Mouse (Mus musculus): ENCODE data around the gene Atp6v0c. TPM values are rescaled to one million over a fixed set of nuclear protein-coding genes. Genes with fewer than 3 reads are reported as not detected.

The Atp6v0c gene
- polyA plus RNA-seq, 1 experiment = 65.8 TPM

DNA sequence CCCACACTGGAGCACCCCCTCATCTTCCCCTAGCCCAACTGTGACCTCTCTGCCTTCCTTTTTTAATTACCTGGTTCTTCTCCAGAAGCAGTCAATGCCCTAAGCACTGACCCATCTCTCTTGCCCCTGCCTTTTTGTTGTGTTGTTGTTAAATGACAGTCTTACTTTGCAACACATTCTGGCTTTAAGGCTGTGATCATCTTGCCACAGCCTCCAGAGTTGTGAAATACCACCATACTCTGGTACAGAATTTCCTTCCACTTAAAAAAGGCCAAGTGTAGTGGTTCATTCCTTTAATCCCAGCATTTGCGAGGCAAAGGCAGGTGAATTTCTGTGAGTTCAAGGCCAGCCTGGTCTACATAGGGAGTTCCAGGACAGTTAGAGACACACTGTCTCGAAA lies 21.4 kb upstream of the Atp6v0c start:
- Histone ChIP-seq H3K36me3 (ENCODE audit: control insufficient read depth) (peaks cover 90% of the 10 kb centered on the region), H3K27me3 (ENCODE audit: control insufficient read depth) (no peaks in the 10 kb centered on the region), H3K4me1 (ENCODE audit: control insufficient read depth) (peaks cover 58% of the 10 kb centered on the region), H3K9me3 (ENCODE audit: control insufficient read depth, low read length) (no peaks in the 10 kb centered on the region), H3K4me3 (replicated peaks) (no peak overlapping the region)
- TF ChIP-seq TAL1 (IDR thresholded peaks at IDR 0.05; ENCODE audit: low read length) (no peak), GATA1 (IDR thresholded peaks at IDR 0.05; ENCODE audit: low read length) (no peak)

DNA sequence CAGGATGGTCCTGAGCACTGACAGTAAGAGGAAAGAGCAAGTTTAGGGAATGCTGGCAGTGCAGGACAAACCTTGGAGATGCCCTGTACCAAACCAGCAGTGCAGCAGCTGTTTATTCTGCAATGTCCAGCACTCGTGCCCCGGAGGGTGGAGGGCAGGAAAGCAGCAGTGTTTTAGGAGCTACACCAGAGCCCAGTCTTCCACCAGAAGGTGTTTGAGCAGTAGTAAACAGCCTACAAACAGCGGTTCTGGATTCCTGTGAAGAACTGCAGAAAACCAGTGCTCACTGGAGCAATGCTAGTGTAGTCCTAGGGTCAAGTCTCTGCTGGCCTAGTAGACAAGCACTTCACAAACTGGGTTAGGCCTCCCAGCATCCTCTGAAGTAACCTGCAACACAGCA lies 4.8 kb upstream of the Atp6v0c start:
- Histone ChIP-seq H3K9me3 (ENCODE audit: control insufficient read depth, low read length) (no peaks in the 10 kb centered on the region), H3K36me3 (ENCODE audit: control insufficient read depth) (peaks cover 43% of the 10 kb centered on the region), H3K27me3 (ENCODE audit: control insufficient read depth) (no peaks in the 10 kb centered on the region), H3K4me1 (ENCODE audit: control insufficient read depth) (peaks cover 62% of the 10 kb centered on the region), H3K4me3 (replicated peaks) (no peak overlapping the region)
- TF ChIP-seq GATA1 (IDR thresholded peaks at IDR 0.05; ENCODE audit: low read length) = no peak
- no peak for TF ChIP-seq TAL1 (IDR thresholded peaks at IDR 0.05; ENCODE audit: low read length)

DNA sequence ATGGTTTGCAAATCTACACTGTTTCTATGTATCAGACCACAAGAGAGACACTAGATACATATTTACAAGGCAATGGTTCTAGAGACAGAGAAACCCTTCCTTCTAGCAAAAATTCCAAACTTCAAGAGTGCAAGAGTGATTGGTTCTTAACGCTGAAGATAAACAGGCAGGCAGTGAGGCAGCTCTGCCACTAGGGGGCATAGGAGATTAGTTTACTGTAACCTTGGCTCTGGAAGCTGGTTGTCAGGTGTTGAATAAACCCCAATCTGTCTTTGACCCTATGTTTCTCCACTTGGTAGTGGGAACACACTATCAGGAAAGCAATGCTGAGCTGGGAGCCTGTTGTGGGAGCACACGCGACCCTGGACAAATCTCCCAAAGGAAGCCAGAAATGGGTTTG lies 3.9 kb upstream of the Atp6v0c start:
- TF ChIP-seq TAL1 (IDR thresholded peaks at IDR 0.05; ENCODE audit: low read length) (no peak), GATA1 (IDR thresholded peaks at IDR 0.05; ENCODE audit: low read length) (no peak)
- Histone ChIP-seq H3K27me3 (ENCODE audit: control insufficient read depth) (no peaks in the 10 kb centered on the region), H3K9me3 (ENCODE audit: control insufficient read depth, low read length) (no peaks in the 10 kb centered on the region), H3K36me3 (ENCODE audit: control insufficient read depth) (peaks cover 39% of the 10 kb centered on the region), H3K4me3 (replicated peaks) (no peak overlapping the region), H3K4me1 (ENCODE audit: control insufficient read depth) (peaks cover 61% of the 10 kb centered on the region)

DNA sequence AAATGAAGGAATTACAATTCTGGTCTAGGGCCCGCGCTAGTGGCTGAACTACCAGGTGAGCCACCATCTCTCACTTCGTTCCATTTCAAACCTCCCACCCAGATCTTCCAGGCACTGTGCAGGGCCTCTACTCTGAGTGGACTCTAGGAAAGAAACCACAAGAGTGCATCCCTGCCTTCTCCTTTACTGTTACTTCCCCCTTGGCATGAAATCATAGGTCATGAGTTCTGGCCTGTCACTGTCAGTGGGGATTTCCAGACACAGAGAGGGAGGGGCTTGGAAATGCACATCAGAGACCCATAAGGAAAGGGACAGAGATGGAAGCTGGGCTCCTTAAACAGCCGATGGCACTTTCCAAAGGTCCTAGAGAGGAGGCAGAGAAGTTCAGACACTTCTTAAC lies 2.2 kb upstream of the Atp6v0c start:
- Histone ChIP-seq H3K27me3 (ENCODE audit: control insufficient read depth) (no peaks in the 10 kb centered on the region), H3K4me3 (replicated peaks) (no peak overlapping the region), H3K36me3 (ENCODE audit: control insufficient read depth) (peaks cover 42% of the 10 kb centered on the region), H3K4me1 (ENCODE audit: control insufficient read depth) (peaks cover 72% of the 10 kb centered on the region), H3K9me3 (ENCODE audit: control insufficient read depth, low read length) (no peaks in the 10 kb centered on the region)
- TF ChIP-seq GATA1 (IDR thresholded peaks at IDR 0.05; ENCODE audit: low read length) (no peak), TAL1 (IDR thresholded peaks at IDR 0.05; ENCODE audit: low read length) (no peak)

DNA sequence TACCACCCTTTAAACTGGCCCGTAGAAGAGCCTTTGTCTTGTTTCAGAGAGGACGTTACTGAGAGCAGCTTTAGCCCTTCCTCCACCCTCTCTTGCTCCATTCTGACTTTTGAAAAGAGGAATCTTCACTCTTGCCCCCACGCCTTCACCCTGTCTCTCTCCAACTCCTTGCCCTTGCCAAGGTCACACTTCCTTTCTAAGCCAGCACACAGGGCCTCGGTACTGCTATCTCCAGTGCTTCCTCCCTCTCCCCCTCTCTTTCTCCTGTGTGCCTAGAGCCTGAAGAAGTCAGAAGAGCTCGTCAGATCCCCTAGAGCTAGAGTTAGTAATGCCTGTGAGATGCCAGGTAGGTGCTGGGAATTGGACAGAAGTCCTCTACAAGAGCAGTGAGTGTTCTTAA lies 1.2 kb upstream of the Atp6v0c start:
- H3K4me1 ChIP-seq (ENCODE audit: control insufficient read depth) = peaks cover 70% of the 10 kb centered on the region
- H3K9me3 ChIP-seq (ENCODE audit: control insufficient read depth, low read length) = no peaks in the 10 kb centered on the region
- no peak for TF ChIP-seq TAL1 (IDR thresholded peaks at IDR 0.05; ENCODE audit: low read length)
- no peak for TF ChIP-seq GATA1 (IDR thresholded peaks at IDR 0.05; ENCODE audit: low read length)
- peaks cover 43% of the 10 kb centered on the region for H3K36me3 ChIP-seq (ENCODE audit: control insufficient read depth)
- peak overlapping the region; percentile 72 for H3K4me3 ChIP-seq (replicated peaks)
- no peaks in the 10 kb centered on the region for H3K27me3 ChIP-seq (ENCODE audit: control insufficient read depth)

DNA sequence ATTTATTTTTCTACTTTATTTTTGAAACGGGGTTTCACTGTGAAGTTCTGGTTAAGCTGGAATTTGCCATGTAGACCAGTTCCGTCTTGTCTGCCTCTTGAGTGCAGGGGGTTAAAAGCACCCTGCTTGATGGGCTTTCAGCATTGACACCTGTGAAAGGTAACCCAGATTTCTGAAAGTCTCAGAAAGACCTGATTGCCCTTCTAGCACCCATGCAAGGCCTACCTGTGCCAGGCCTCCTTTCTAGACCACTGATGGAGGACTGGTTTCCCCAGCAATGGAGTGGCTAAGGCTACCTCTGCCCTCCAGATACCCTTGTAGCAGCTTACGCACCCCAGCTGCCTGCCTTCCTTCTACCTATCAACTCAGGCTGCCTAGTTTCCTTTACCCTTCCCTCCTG lies 623 bp upstream of the Atp6v0c start:
- Histone ChIP-seq H3K4me1 (ENCODE audit: control insufficient read depth) (peaks cover 75% of the 10 kb centered on the region), H3K4me3 (replicated peaks) (peak overlapping the region; percentile 72), H3K27me3 (ENCODE audit: control insufficient read depth) (no peaks in the 10 kb centered on the region), H3K9me3 (ENCODE audit: control insufficient read depth, low read length) (no peaks in the 10 kb centered on the region), H3K36me3 (ENCODE audit: control insufficient read depth) (peaks cover 45% of the 10 kb centered on the region)
- TF ChIP-seq GATA1 (IDR thresholded peaks at IDR 0.05; ENCODE audit: low read length) = no peak
- TF ChIP-seq TAL1 (IDR thresholded peaks at IDR 0.05; ENCODE audit: low read length) = no peak

DNA sequence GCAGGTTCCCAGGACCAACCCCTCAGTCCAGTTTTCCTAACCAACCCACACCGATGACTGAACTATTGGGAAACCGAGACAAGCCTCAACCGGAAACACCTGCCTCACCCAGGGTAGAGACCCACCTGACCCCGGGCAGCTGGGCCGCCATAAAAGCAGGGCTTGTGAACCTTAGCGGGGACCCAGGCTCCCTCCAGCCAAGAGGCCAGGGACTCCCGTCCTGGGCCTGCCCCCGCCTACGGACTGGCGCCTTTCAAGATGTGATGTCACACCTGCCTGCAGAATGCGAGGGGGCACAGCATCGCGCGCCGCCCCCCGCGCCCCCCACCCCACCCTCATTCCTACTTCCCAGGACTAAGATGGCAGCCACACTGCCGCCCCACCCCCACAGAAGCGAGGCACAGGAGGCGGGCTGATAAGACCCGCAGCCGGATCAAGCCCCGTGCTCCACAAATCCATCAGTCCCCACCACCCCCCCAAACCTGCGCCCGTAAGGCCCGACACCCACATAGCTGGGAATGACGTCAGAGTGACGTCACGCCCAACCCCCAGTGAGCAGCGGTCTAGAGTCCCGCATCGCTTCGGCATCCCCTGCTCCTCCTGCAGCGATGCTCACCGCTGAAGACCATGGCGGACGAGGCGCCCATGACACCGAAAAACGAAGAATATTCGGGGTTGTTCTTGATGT lies 768 bp downstream of the Atp6v0c start:
- H3K4me1 ChIP-seq (ENCODE audit: control insufficient read depth) = peaks cover 68% of the 10 kb centered on the region

DNA sequence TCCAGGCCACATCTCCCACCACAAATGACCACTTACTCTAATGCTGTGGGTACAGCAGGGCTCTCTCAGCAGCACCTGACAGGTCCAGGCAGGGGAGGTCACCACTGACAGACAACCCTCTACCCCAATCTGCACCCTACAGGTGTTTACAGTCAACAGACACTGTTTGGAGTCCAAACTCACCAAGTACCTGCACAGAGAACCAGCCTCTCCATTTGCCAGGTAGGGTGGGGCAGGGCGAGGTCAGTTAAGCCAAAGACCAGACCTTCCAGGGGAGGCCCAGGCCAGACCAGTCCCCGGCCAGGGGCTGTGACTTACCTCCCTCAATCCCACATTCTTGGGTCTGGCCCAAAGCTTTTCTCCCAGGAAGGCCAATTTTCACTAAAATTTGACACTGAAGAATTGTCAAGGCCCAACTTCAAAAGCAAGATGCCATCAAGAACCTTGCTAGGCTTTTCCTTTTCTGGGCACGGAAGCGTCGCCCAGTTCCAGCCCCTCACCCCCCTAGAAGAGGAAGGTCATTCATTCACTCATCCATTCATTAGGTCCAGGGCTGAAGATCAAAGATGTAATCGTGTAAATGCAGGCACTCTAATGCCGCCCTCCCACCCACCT lies 1.5 kb downstream of the Atp6v0c start:
- Histone ChIP-seq H3K36me3 (ENCODE audit: control insufficient read depth) (peaks cover 42% of the 10 kb centered on the region), H3K9me3 (ENCODE audit: control insufficient read depth, low read length) (no peaks in the 10 kb centered on the region), H3K4me3 (replicated peaks) (peak overlapping the region; percentile 72), H3K27me3 (ENCODE audit: control insufficient read depth) (no peaks in the 10 kb centered on the region), H3K4me1 (ENCODE audit: control insufficient read depth) (peaks cover 68% of the 10 kb centered on the region)
- no peak for TF ChIP-seq GATA1 (IDR thresholded peaks at IDR 0.05; ENCODE audit: low read length)
- TF ChIP-seq TAL1 (IDR thresholded peaks at IDR 0.05; ENCODE audit: low read length) = no peak

More for the DNA sequence above, 768 bp downstream of the Atp6v0c start:
- Histone ChIP-seq H3K27me3 (ENCODE audit: control insufficient read depth) (no peaks in the 10 kb centered on the region), H3K4me3 (replicated peaks) (peak overlapping the region; percentile 72), H3K9me3 (ENCODE audit: control insufficient read depth, low read length) (no peaks in the 10 kb centered on the region), H3K36me3 (ENCODE audit: control insufficient read depth) (peaks cover 42% of the 10 kb centered on the region)
- TF ChIP-seq TAL1 (IDR thresholded peaks at IDR 0.05; ENCODE audit: low read length) (no peak), GATA1 (IDR thresholded peaks at IDR 0.05; ENCODE audit: low read length) (no peak)

DNA sequence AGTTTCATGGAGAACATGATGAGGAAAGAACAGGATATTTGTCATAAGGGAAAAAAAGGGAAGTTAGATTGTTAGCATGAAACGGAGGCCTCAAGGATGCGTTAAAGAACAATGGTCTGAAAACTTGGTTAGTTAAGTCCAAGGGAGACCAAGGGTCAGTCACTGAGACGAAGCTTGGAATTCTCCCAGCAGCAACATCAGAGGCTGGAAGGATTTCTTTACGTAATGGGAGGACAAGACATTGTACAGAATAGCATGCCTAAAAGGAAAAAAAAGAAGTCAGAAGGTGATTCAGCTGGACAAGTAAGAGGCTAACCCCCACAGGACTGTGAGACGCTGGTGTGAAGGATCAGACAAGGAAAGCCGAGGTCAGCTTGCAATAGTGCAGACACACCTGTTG lies 2.4 kb downstream of the Atp6v0c start:
- Histone ChIP-seq H3K36me3 (ENCODE audit: control insufficient read depth) (peaks cover 42% of the 10 kb centered on the region), H3K4me3 (replicated peaks) (peak overlapping the region; percentile 72), H3K27me3 (ENCODE audit: control insufficient read depth) (no peaks in the 10 kb centered on the region), H3K9me3 (ENCODE audit: control insufficient read depth, low read length) (no peaks in the 10 kb centered on the region), H3K4me1 (ENCODE audit: control insufficient read depth) (peaks cover 72% of the 10 kb centered on the region)
- TF ChIP-seq TAL1 (IDR thresholded peaks at IDR 0.05; ENCODE audit: low read length) = no peak
- no peak for TF ChIP-seq GATA1 (IDR thresholded peaks at IDR 0.05; ENCODE audit: low read length)

Data from erythroblast, embryonic 14.5 days (primary cell).